Mouse (Mus musculus) liver (tissue): ENCODE results near the gene Sult1c2.
"Not testable (repeated sequence)": the region's sequence is repeated elsewhere in the genome, so short reads cannot be mapped to it uniquely, and the experiment has no call there.

Source experiments
- DNase-seq: peaks from one replicate; pipeline ENCODE4 v3.0.0-alpha.2; 2020; ENCODE audit warnings: mixed read lengths

Sult1c2 gene

GRCm38 (mm10) chr17:53846206-53846605 is at the start of gene Sult1c2:
Sult1c2 (minus strand) TSS chr17:53846339.
- DNase-seq = no peak

GRCm38 (mm10) chr17:53879006-53879675 is 33.0 kb upstream of the Sult1c2 start:
- DNase-seq = not testable (repeated sequence)

GRCm38 (mm10) chr17:53874433-53874832 is 28.3 kb upstream of the Sult1c2 start:
- no peak for DNase-seq

DNA sequence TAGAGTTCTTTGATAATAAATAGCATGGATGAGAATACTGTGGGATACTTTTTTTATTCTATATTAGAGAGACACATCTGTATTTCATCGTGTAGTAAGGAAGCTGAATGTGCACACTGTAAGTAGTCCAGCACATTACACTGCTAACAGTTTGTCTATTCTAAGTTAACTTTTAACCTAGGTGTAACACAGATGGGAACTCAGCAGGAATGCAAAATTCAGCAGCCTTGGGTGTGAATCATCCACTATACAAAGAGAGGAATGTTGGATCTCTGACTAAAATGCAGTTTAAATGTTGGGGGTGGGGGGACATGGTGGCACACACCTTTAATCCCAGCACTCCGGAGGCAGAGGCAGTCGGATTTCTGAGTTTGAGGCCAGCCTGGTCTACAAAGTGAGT is 26.1 kb upstream of the Sult1c2 start:
- no peak for DNase-seq

DNA sequence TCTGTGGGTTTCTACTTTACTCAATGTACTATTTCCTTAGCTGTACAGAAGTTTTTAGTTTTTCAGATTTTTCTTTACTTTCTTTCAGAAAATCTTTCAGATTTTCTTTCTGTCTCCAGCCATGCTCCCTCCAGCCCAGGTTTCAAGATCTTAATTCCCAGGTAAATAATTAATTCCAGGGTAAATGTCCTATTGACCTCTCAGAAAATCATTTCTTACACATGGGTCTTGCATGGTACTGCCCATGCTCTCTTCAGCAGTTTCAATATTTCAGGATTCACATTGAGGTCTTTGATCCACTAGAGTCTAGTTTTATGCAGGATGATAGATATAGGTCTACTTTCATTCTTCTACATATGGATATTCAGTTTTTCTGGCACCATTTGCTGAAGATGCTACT is 23.8 kb upstream of the Sult1c2 start:
- DNase-seq = no peak

GRCm38 (mm10) chr17:53865260-53865955 is 19.3 kb upstream of the Sult1c2 start:
- DNase-seq = no peak

DNA sequence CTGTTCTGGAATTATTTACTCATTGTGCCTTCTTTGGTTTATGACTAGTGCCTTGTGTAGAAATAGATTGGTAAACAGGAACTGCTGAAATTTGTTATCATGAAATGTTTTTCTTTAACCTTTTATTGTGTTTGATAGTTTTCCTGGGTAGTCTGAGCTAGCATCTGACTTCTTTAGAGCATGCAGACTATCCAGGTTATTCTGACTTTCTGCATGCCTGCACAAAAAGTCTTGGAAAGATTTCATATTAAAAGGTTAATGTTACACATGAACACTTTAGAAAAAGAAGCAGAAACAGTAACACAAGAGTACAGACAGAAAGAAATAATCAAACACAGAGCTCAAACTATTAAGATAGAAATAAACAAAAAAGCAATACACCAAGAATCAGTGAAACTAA is 14.4 kb upstream of the Sult1c2 start:
- no peak for DNase-seq

DNA sequence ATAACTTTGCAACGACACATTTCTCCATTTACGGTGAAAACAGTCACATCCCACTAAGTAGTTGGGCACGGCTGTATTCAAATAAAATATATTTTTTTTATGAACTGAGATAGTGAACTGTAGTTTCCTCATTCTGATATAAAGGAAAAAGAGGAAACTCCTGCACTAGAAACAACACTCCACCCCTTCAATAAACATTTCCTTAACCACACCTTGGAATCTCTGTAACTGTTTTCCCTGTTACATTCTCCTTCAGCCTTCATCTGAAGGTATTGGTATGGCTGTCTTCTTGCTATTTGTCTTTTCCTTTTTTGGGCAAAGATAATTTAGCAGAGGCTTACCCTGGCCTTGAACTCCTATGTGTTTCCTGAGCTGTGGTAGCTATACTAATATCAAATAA is 8.9 kb upstream of the Sult1c2 start:
- DNase-seq = no peak

GRCm38 (mm10) chr17:53845796-53846195 is 343 bp downstream of the Sult1c2 start:
- DNase-seq = no peak

- no peak for DNase-seq
Observed at GRCm38 (mm10) chr17:53833366-53833765, 12.8 kb downstream of the Sult1c2 start.

DNA sequence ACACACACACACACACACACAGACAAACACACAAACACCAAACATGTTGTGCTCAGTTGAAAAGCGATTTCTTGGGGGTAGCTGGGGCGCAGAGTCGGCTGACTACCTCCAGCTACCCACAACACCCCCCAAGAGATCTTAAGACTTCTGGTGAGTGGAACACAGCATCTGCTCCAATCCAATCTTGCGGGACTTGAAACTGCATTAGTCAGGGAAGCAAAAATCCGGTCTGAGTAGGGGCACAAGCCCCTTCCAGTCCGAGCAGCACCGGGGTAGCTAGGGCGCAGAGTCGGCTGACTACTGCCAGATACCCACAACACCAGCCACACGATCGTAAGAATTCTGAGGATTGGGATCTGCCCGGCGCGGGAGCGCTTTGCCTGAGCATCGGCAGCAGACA is 42.2 kb downstream of the Sult1c2 start:
- not testable (repeated sequence) for DNase-seq

- DNase-seq = no peak
Observed at GRCm38 (mm10) chr17:53783381-53783780, 62.8 kb downstream of the Sult1c2 start.
